Mouse (Mus musculus) kidney, postnatal 0 days (tissue): ENCODE results near the gene Psmd14. TPM values are rescaled to one million over a fixed set of nuclear protein-coding genes. Genes with fewer than 3 reads are reported as not detected.
A peak's percentile ranks its signal among the peaks of the same experiment; 100 is the strongest.

Experiments
- ATAC-seq: fragments of 200-750 bp; cut with Nextera tagmentation; replicated peaks from 2 replicates; pipeline ENCODE4 v1.8.0; 2017; ENCODE audit warnings: low read depth, moderate number of reproducible peaks, moderate TSS enrichment, moderate library complexity; ENCODE audit not compliant: low FRiP score
- DNase-seq: peaks from one replicate; pipeline ENCODE4 v3.0.0-alpha.2; 2016; ENCODE audit warnings: low spot score
- H3K27ac ChIP-seq: fragments of 300-500 bp; sonication (generic); 2 replicates; pipeline ENCODE4 v1.5.1; 2014; ENCODE audit warnings: mild to moderate bottlenecking
- H3K27me3 ChIP-seq: fragments of 300-500 bp; sonication (generic); 2 replicates; pipeline ENCODE4 v1.6.1; 2014; ENCODE audit warnings: low read length, mixed read lengths; ENCODE audit not compliant: insufficient read depth
- H3K36me3 ChIP-seq: fragments of 300-500 bp; sonication (generic); 2 replicates; pipeline ENCODE4 v1.6.1; 2014; ENCODE audit warnings: low read length, mixed read lengths; ENCODE audit not compliant: insufficient read depth
- H3K4me1 ChIP-seq: fragments of 300-500 bp; sonication (generic); replicated peaks from 2 replicates; pipeline ENCODE4 v1.6.1; 2014; ENCODE audit warnings: antibody characterized with exemption, low read length, mixed read lengths; ENCODE audit not compliant: insufficient read depth
- H3K4me2 ChIP-seq: fragments of 300-500 bp; sonication (generic); 2 replicates; pipeline ENCODE4 v1.6.1; 2014; ENCODE audit warnings: mild to moderate bottlenecking, low read length, moderate library complexity, mixed read lengths
- H3K4me3 ChIP-seq: fragments of 300-500 bp; sonication (generic); replicated peaks from 2 replicates; pipeline ENCODE4 v1.5.1; 2014; ENCODE audit warnings: low read depth, low read length
- H3K9ac ChIP-seq: fragments of 300-500 bp; sonication (generic); 2 replicates; pipeline ENCODE4 v1.6.1; 2014; ENCODE audit warnings: low read depth, low read length
- H3K9me3 ChIP-seq: fragments of 300-500 bp; sonication (generic); replicated peaks from 2 replicates; pipeline ENCODE4 v1.6.1; 2016; ENCODE audit warnings: low read length, inconsistent platforms, mixed read lengths
- CTCF ChIP-seq: IDR thresholded peaks from 2 replicates; pipeline ENCODE4 v1.5.1; 2016; ENCODE audit warnings: antibody characterized with exemption, low read depth, mild to moderate bottlenecking, moderate library complexity
- WGBS: fragments of 180-500 bp; shearing (Covaris S2); extraction: QIAGEN DNeasy Blood & Tissue Kit; methylation state at CpG from one replicate; pipeline ENCODE4 v1.1.7; 2014; 5-methylcytosine and 5-hydroxymethylcytosine counted together
- polyA plus RNA-seq: library from polyadenylated mRNA; unstranded; fragments of >200 nt; fragmentation: Nextera tagmentation; extraction: Ambion mirVana; gene quantifications from 2 replicates; pipeline ENCODE4 v1.2.1, GENCODE M21; 2015

Gene Psmd14
- polyA plus RNA-seq, 1 experiment from 2014 or later = 165 TPM

- Histone ChIP-seq H3K27me3 (no peaks in the 10 kb centered on the region), H3K4me3 (no peak overlapping the region), H3K9ac (no peak overlapping the region), H3K36me3 (no peaks in the 10 kb centered on the region), H3K27ac (no peak overlapping the region), H3K4me1 (no peaks in the 10 kb centered on the region), H3K9me3 (no peaks in the 10 kb centered on the region), H3K4me2 (no peak overlapping the region)
- no peak for TF ChIP-seq CTCF
- ATAC-seq (no peak), DNase-seq (no peak)
- 85% methylated on average over 1 of the region's 1 CpGs for WGBS
Observed at GRCm38 (mm10) chr2:61681572-61681971, 29.9 kb upstream of the Psmd14 start.

GRCm38 (mm10) chr2:61686533-61686932, 25.0 kb upstream of the Psmd14 start:
- no peaks in the 10 kb centered on the region for H3K36me3 ChIP-seq
- H3K4me3 ChIP-seq = no peak overlapping the region
- TF ChIP-seq CTCF = no peak
- H3K27me3 ChIP-seq = no peaks in the 10 kb centered on the region
- H3K9ac ChIP-seq = no peak overlapping the region
- H3K27ac ChIP-seq = no peak overlapping the region
- H3K4me1 ChIP-seq = no peaks in the 10 kb centered on the region
- no peaks in the 10 kb centered on the region for H3K9me3 ChIP-seq
- H3K4me2 ChIP-seq = no peak overlapping the region
- DNase-seq (no peak), ATAC-seq (no peak)
- 85% methylated on average over 1 of the region's 1 CpGs for WGBS

- 85% methylated on average over 3 of the region's 3 CpGs for WGBS
Observed at GRCm38 (mm10) chr2:61689086-61689485, 22.4 kb upstream of the Psmd14 start.

GRCm38 (mm10) chr2:61709570-61709969, 1.9 kb upstream of the Psmd14 start:
- no peak overlapping the region for H3K4me2 ChIP-seq
- DNase-seq (no peak), ATAC-seq (no peak)
- H3K9ac ChIP-seq = no peak overlapping the region
- no peaks in the 10 kb centered on the region for H3K27me3 ChIP-seq
- H3K9me3 ChIP-seq = no peaks in the 10 kb centered on the region
- H3K4me3 ChIP-seq = no peak overlapping the region
- no peak for TF ChIP-seq CTCF
- no peaks in the 10 kb centered on the region for H3K36me3 ChIP-seq
- H3K4me1 ChIP-seq = 0 out of 2 replicates have a peak, but pooled peaks cover 4% of the 10 kb centered on the region
- WGBS = 91% methylated on average over 3 of the region's 3 CpGs
- H3K27ac ChIP-seq = no peak overlapping the region

More at GRCm38 (mm10) chr2:61689086-61689485, 22.4 kb upstream of the Psmd14 start:
- no peak for TF ChIP-seq CTCF
- no peak overlapping the region for H3K4me2 ChIP-seq
- ATAC-seq = no peak
- H3K9ac ChIP-seq = no peak overlapping the region
- no peaks in the 10 kb centered on the region for H3K9me3 ChIP-seq
- no peaks in the 10 kb centered on the region for H3K36me3 ChIP-seq
- H3K4me1 ChIP-seq = no peaks in the 10 kb centered on the region
- no peaks in the 10 kb centered on the region for H3K27me3 ChIP-seq
- no peak for DNase-seq
- no peak overlapping the region for H3K4me3 ChIP-seq
- H3K27ac ChIP-seq = no peak overlapping the region

- no peak for DNase-seq
- 55% methylated on average over 3 of the region's 3 CpGs for WGBS
- Histone ChIP-seq H3K27me3 (no peaks in the 10 kb centered on the region), H3K9me3 (no peaks in the 10 kb centered on the region), H3K9ac (peak overlapping the region; percentile 94), H3K4me3 (peak overlapping the region; percentile 97), H3K36me3 (no peaks in the 10 kb centered on the region), H3K4me1 (0 out of 2 replicates have a peak, but pooled peaks cover 4% of the 10 kb centered on the region), H3K27ac (no peak overlapping the region), H3K4me2 (peak overlapping the region; percentile 77)
- no peak for TF ChIP-seq CTCF
- ATAC-seq = no peak
Observed at GRCm38 (mm10) chr2:61712526-61712925, 1.0 kb downstream of the Psmd14 start.

GRCm38 (mm10) chr2:61722401-61722982, 11.0 kb downstream of the Psmd14 start:
- no peak overlapping the region for H3K27ac ChIP-seq
- no peaks in the 10 kb centered on the region for H3K9me3 ChIP-seq
- no peaks in the 10 kb centered on the region for H3K4me1 ChIP-seq
- 82% methylated on average over 4 of the region's 4 CpGs for WGBS
- no peak for ATAC-seq
- no peak overlapping the region for H3K9ac ChIP-seq
- H3K4me3 ChIP-seq = no peak overlapping the region
- H3K27me3 ChIP-seq = no peaks in the 10 kb centered on the region
- H3K4me2 ChIP-seq = no peak overlapping the region
- TF ChIP-seq CTCF = no peak
- DNase-seq = no peak
- 0 out of 2 replicates have a peak, but pooled peaks cover 2% of the 10 kb centered on the region for H3K36me3 ChIP-seq
